Mouse (Mus musculus): ENCODE measurements at regions not wholly inside any gene's neighbourhood (a gene's known extent, or its start where the extent isn't known, plus 50 kb on each side); places are given as distances from the start of the nearest gene placed in this dataset.
A peak's percentile ranks its signal among the peaks of the same experiment; 100 is the strongest.

- peak; percentile 97 for DNase-seq (ENCODE audit: inconsistent ontology term)
Observed at GRCm38 (mm10) chr10:98041766-98042165, 315.2 kb upstream of the C030005K15Rik start.

DNA sequence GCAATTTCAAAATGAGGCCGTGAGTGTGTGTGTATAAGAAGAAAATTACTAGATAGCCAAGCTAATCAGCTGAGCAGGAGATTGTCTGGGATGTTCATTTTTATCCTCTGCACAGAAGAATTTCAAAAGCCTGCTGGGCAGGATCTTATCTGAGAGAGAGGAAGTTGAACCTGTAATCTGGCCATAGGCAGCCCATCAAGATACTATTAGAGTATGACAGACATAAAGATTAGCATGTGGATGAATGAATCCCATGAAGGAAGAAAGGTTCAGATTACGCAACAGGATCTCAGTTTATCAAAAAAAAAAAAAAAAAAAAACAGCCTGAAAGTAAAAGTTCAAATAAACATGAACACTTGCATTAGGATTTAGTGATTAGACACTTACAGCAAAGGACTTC lies 317.3 kb upstream of the C030005K15Rik start:
- no peak for DNase-seq (ENCODE audit: inconsistent ontology term)

DNA sequence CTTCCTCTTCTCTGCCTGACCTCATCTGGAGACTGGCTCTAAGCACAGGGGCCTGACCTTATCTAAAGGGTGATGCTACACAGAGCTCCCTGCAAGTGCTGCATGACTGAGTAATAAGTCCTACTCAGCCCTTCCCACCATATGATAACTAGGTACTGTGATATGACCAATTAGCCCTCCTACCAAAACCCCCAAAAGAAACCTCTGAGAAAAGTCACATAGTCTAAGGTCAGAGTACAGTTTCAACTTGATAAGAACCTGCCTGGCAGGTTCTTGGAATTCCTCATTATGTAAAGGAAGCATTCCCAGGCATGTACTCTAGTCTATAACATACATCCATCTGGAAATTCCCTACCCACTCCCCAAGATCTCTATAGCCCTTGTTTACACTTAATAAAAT lies 318.0 kb upstream of the C030005K15Rik start:
- DNase-seq (ENCODE audit: inconsistent ontology term), result no peak

GRCm38 (mm10) chr10:98073432-98073831 lies 346.9 kb upstream of the C030005K15Rik start:
- DNase-seq (ENCODE audit: inconsistent ontology term), result no peak

DNA sequence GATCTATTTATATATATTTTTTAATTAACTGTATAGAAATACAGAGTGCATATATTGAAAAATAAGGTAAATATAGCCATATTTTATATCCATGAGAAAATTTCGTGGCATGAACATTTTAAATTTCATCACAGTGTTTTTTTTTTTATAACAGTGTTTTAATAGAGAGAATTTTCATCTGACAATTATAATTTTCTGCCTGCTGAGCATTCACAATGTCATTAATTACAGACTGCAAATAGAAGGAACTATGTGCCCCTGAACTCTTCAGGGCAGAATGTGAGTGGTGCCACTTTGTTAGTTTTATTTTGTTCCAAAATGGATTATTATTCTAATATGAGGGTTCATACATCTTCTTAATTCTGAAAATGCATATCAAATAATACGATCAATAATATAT lies 358.3 kb upstream of the C030005K15Rik start:
- DNase-seq (ENCODE audit: inconsistent ontology term), result peak; percentile 86

DNA sequence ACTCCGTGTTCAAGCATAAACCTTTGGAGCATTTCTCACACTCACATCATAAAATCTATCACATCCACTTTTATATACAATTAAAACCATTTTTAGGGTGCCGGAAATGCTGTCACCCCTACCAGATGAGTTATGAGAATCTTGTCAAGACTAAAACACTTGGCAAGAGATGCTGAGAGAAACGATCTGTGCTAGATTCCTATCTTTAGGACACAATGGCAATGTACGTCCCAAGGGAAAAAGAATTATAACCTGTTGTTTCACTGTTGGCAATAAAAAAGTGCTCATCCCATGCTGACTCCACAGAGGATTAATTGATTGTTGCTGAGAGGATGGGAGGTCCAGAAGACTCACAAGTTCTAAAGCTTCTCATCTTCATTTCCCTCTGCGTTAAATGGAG lies 389.7 kb upstream of the C030005K15Rik start:
- DNase-seq (ENCODE audit: inconsistent ontology term), result no peak

GRCm38 (mm10) chr10:98125713-98126112 lies 399.2 kb upstream of the C030005K15Rik start:
- DNase-seq (ENCODE audit: inconsistent ontology term), result no peak

DNA sequence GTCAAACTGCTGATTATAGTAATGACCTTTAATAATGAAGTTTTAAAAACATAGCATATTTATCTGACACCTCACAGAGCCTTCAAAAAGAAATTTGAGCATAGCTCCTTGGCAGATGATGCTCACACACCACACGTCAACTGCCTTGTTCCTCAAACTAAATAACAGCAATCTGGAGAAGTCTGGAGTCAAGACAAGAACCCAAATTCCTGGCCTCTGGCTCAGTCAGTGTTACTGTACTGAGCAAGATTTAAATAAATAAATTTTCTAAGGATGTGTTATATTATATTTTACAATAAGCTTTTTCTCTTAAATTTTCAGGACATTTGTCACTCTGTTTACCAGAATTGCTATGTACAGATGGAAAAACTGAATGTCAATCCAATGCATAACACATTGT lies 408.5 kb upstream of the C030005K15Rik start:
- no peak for DNase-seq (ENCODE audit: inconsistent ontology term)

- no peak for DNase-seq (ENCODE audit: inconsistent ontology term)
Observed at GRCm38 (mm10) chr10:98145773-98146172, 419.2 kb upstream of the C030005K15Rik start.

DNA sequence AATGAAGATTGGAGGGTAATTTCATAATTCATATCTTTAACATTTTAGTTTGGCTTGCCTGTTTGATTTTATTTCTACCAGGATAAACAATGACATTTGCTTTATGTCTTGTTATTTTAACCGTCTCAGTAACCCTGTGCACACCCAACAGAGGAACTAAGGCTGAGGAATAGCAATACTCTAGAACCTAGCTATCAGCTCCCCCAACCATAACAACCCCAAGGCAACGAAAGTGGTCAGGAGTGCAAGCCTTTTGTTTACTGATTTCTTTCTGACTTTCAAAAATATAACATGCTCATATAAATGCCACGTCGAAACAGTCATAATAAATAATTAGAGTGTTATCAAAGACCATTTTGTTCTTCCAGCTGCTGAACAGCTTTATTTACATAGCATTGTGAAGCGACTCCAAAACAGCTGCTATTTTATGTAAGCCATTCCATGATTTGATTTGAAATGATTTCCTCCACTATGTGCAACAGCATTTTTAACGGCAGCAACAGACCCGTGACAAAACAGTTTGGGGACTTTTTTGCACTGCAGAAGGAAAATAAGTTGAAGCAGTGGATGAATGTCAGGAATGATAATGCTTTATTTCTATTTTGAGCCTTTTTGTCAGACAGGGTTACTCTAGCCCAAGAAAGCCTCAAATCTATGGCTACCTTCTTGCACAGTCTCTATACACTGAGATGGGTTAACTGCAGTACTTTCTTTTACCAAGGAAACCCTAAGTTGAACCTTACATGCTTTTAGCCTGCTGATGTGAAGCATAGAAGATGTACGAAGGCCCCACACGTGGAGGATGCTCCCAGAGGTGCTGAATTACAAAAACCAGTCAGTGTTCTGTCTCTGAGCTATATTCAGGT lies 420.7 kb upstream of the C030005K15Rik start:
- DNase-seq (ENCODE audit: inconsistent ontology term), result no peak

DNA sequence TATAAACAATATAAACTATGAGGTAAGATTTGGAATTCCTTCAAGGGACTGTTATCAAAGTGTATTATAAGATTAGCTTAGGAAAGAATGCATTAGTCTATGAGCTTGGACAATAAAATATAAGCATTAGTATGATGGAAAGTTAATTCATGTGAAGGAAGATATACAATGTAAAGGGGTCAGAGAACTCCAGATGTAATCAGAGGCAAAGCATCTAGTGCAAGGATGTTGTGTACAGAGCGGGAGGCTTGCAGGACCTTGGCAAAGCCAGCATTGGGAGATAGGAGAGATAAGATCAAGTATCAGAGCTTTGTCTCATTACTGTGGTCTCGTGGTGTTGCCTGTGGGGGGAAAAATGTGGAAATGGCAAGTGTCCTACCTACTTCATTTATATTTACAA lies 429.4 kb upstream of the C030005K15Rik start:
- DNase-seq (ENCODE audit: inconsistent ontology term), result no peak

GRCm38 (mm10) chr10:98185666-98186065 lies 459.1 kb upstream of the C030005K15Rik start:
- DNase-seq (ENCODE audit: inconsistent ontology term), result peak; percentile 24

GRCm38 (mm10) chr10:98196852-98197251 lies 470.3 kb upstream of the C030005K15Rik start:
- no peak for DNase-seq (ENCODE audit: inconsistent ontology term)

GRCm38 (mm10) chr10:98210246-98210645 lies 483.7 kb upstream of the C030005K15Rik start:
- DNase-seq (ENCODE audit: inconsistent ontology term), result peak; percentile 43

GRCm38 (mm10) chr10:98212876-98213587 lies 486.5 kb upstream of the C030005K15Rik start:
- DNase-seq (ENCODE audit: inconsistent ontology term), result peak; percentile 81

DNA sequence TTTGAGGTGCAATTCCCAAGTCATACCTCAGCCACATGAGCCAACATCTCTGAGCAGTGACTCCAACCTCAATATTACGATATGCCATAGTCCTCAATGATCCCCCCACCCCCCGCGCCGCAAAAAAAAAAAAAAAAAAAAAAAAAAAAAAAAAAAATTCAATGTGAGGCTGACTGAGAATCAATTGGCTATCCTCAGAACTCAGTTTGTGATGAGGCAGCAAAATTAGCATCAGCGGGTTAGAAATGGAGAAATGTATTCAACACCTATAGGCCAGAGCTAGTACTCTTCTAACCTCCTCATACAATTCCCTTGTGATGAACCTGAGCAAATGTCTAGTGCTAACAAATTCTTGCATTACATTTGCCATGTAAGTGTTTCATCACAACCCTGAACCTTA lies 504.5 kb upstream of the C030005K15Rik start:
- DNase-seq (ENCODE audit: inconsistent ontology term), result no peak

- DNase-seq (ENCODE audit: inconsistent ontology term), result no peak
Observed at GRCm38 (mm10) chr10:98231705-98232235, 505.2 kb upstream of the C030005K15Rik start.

- DNase-seq (ENCODE audit: inconsistent ontology term), result no peak
Observed at GRCm38 (mm10) chr10:98248311-98248710, 521.8 kb upstream of the C030005K15Rik start.

DNA sequence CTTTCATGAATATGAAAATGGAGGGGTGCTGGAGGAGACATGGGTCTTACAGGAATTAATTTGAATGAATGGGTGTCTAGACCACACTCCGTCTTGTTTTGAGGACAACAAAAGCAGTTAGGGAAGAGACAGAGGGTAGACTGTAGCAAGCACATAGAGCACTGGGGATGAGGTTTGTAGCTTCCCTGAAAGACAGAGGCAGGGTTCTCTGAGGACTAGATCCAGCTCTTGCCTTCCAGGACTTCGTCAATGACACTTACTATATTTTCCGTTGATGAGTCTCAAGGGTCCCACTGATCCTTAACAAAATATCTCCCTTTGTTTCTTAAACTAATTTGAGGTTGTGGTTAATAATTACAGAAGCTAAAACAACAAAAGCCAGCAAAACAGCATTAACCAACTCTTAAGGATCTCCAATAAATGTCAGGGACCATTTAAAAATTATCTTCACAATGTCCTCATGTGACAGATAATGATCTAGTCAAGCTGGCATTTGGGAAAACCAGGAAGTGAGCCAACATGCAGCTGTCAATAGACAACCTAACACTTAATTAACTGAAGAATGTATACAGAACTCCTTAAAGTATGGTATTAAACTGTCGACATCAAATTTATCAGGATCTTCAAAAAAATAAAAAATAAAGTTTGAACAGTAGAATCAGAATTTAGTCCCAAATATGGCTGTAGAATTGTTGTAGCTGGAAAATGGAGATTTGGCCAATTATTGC lies 531.6 kb upstream of the C030005K15Rik start:
- DNase-seq (ENCODE audit: inconsistent ontology term), result no peak

GRCm38 (mm10) chr10:98259283-98259682 lies 532.7 kb upstream of the C030005K15Rik start:
- no peak for DNase-seq (ENCODE audit: inconsistent ontology term)

- DNase-seq (ENCODE audit: inconsistent ontology term), result no peak
Observed at GRCm38 (mm10) chr10:98268511-98268910, 542.0 kb upstream of the C030005K15Rik start.

GRCm38 (mm10) chr10:98291617-98292016 lies 565.1 kb upstream of the C030005K15Rik start:
- DNase-seq (ENCODE audit: inconsistent ontology term), result no peak

Data from Muller cell, postnatal 12 days (primary cell).